Mouse (Mus musculus): ENCODE measurements around the gene Hspa5.
"Not testable (repeated sequence)": the region's sequence is repeated elsewhere in the genome, so short reads cannot be mapped to it uniquely, and the experiment has no call there.

Gene Hspa5

DNA sequence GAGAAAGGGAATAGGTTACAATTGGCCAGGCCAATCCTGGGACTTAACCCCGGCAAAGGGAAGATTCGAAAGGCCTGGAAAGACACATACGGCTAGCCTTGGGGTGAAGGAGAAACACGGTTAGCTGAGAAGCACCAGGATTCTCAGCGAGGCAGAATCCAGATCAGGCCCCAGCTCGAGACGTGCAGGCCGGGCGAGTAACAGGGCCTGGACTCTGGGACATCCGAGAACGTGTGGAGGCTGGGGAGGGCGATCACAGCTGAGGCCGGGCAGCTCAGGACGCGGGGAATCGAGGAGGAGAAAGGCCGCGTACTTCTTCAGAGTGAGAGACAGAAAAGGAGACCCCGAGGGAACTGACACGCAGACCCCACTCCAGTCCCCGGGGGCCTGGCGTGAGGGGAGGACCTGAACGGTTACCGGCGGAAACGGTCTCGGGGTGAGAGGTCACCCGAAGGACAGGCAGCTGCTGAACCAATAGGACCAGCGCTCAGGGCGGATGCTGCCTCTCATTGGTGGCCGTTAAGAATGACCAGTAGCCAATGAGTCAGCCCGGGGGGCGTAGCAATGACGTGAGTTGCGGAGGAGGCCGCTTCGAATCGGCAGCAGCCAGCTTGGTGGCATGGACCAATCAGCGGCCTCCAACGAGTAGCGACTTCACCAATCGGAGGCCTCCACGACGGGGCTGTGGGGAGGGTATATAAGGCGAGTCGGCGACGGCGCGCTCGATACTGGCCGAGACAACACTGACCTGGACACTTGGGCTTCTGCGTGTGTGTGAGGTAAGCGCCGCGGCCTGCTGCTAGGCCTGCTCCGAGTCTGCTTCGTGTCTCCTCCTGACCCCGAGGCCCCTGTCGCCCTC lies at the start of gene Hspa5:
TSS of gene Hspa5 (plus strand) at position 603 of the 859 bp plus-strand sequence.
- DNase-seq (ENCODE audit: low read depth, low spot score) = peak; percentile 100

- DNase-seq (ENCODE audit: low read depth, low spot score) = no peak
Observed at GRCm38 (mm10) chr2:34725269-34725668, 46.5 kb upstream of the Hspa5 start.

DNA sequence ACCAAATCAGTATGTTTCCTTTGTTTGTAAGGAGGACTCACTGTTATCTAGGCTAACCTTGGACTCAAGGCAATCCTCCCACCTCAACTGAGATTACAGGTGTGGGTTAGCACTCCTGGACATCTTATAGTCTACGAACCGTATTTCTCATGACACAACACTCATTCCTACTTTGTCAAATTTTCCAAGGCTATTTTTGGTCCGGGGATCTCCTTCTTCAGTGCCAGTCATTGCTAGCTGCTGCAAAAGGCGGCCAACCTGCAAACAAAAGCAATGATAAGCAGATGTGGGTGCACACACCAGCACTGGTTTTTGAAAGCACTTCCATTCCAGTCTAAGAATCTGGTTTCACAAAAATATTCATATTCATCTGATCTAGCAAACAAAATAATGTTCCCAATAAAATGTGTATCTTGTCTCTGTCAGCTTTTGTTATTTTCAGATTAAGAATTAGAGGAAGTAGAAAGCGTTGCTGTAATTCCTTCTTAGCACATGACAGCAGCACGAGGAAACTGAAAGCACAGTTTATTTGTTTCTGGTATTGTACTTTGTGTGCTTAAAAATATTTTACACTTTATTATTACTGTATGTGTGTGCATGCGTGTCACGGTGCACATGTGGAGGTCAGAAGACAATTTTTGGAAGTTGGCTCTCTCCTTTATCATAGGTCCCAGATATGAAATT lies 44.6 kb upstream of the Hspa5 start:
- no peak for DNase-seq (ENCODE audit: low read depth, low spot score)

GRCm38 (mm10) chr2:34736626-34737025 lies 35.1 kb upstream of the Hspa5 start:
- no peak for DNase-seq (ENCODE audit: low read depth, low spot score)

DNA sequence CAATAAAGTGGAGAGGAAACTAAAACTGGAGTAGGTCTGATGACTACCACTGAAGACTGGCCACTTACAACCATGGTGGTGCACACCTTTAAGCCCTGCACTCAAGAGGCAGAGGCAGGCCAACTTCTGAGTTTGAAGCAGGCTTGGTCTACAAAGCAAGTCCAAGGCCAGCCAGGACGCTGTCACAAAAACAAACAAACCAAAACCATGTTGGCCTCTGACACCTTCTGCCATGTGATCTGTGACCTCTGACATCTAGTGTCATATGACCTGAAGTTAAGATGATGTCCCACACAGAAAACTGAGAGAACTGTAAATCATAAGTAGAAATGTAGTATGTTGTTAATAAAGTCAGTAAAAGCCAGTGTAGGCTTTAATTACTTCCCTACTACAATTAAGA lies 33.9 kb upstream of the Hspa5 start:
- no peak for DNase-seq (ENCODE audit: low read depth, low spot score)

DNA sequence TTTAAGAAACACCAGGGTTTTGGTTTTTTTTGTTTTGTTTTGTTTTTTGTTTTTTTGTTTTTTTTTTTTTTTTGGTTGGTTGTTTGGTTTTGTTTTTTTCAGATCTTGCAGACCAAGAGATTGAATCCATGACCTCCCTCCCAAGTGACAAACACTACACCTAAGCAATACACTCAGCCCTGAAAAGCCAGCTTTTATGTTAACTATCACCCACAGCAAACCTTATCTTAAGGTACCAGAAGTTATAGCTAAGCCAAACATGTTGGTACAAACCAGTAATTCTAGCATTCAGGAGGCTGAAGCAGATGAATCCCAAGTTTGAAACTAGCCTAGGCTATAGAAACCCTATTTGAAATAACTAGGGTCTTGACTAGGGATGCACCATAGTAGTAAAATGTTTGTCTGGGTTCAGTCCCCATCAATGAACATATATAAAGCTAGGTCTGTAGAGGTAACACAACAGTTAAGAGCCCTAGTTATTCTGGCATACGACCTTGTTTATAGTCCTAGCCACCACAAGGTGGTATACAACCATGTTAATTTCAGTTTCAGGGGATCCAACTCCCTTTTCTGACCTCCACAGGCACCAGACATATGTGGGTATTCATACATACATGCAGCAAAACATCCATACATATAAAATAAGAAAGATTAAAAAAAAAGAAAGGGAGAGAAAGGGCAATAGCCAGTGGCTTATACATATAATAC lies 31.9 kb upstream of the Hspa5 start:
- DNase-seq (ENCODE audit: low read depth, low spot score) = no peak

- no peak for DNase-seq (ENCODE audit: low read depth, low spot score)
Observed at GRCm38 (mm10) chr2:34741390-34742159, 30.2 kb upstream of the Hspa5 start.

DNA sequence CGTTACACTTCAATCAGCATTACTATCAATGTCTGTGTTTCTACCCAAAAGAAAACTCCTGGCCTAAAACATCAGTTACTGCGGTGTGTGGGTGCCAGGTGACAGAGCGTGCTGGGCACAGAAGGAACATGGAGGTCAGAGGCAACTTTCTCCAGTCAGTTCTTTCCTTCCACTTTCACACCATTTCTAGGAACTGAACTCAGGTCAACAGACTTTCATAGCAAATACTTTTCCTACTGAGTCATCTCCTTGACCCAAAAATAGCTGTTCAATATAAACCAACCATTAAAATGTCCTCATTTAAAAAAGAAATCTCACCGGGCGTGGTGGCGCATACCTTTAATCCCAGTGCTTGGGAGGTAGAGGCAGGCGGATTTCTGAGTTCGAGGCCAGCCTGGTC lies 29.1 kb upstream of the Hspa5 start:
- no peak for DNase-seq (ENCODE audit: low read depth, low spot score)

GRCm38 (mm10) chr2:34744476-34744875 lies 27.3 kb upstream of the Hspa5 start:
- no peak for DNase-seq (ENCODE audit: low read depth, low spot score)

DNA sequence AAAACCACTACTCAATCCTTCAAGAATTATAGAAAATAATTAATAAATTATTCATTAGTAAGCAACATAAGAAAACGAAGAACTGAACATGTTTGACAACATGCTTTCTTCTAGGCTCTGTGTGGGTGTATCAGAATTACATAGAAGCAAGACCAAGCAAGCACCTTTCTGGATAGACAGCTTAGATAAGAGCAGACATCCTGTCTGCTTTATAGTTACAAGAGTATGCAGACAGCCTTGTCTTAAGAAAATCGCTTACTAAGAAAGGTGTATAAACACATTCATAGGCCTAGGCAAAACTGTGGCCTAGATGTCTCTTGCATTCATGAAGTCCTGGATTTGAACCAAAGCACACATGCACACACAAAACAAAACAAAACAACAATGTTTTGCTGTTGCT lies 26.1 kb upstream of the Hspa5 start:
- DNase-seq (ENCODE audit: low read depth, low spot score) = no peak

DNA sequence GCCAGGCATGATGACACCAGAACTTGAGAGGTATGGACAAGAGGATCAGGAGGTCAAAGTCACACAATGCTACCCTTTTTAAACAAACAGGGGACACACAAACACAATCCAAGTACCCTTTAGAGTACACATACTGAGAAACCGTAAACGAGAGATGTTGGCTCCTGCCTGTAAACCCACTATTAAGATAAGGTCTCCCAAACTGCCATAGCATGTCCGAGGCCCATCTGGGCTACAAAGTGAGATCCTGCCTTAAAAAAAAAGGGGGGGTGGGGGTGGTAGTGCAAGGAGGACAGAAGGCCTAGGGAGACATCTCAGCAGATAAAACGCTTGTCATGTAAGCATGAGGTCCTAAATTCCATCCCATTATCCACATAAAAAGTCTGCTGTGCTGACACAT lies 23.3 kb upstream of the Hspa5 start:
- DNase-seq (ENCODE audit: low read depth, low spot score) = no peak

- DNase-seq (ENCODE audit: low read depth, low spot score) = no peak
Observed at GRCm38 (mm10) chr2:34750245-34750644, 21.5 kb upstream of the Hspa5 start.

- DNase-seq (ENCODE audit: low read depth, low spot score) = peak; percentile 93
Observed at GRCm38 (mm10) chr2:34753811-34754550, 17.8 kb upstream of the Hspa5 start.

DNA sequence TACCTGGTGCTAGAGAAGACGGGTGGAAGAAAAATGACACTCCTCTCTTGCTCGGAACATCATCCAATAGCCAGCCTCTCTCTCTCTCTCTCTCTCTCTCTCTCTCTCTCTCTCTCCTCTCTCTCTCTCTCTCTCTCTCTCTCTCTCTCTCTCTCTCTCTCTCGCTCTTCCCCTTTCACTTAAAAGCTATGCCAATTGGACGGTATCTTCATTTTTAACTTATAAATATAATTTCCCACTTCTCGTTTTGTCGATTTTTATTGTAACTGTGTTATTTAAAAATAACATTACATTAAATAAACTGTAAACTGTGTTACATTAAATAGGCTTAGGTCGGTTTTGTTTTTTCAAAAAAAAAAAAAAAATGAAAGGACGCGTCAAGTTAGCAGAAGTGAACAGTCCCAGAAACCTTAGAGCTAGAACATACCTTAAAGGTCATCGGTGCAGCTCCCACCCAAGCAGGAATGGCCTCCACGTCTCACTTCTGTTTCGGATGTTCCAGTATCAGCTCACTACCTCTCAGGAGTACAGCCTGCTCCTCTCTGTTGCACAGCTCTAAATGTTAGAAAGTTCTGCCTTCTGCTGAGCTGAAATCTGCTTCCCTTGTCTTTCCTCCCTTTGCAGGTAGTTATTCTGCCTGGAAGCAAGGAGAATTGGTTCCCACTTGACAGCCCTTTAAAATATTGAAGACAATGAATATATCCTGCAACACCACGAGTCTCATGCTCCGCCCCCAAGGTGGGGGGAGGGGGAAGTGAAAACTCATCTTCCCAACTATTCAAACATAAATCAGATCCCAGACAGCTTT lies 17.0 kb upstream of the Hspa5 start, which contains the start of gene Gapvd1:
TSS of gene Gapvd1 (minus strand) at position 682 of the 808 bp plus-strand sequence.
- DNase-seq (ENCODE audit: low read depth, low spot score) = peak; percentile 68

- no peak for DNase-seq (ENCODE audit: low read depth, low spot score)
Observed at GRCm38 (mm10) chr2:34757341-34757740, 14.4 kb upstream of the Hspa5 start.

DNA sequence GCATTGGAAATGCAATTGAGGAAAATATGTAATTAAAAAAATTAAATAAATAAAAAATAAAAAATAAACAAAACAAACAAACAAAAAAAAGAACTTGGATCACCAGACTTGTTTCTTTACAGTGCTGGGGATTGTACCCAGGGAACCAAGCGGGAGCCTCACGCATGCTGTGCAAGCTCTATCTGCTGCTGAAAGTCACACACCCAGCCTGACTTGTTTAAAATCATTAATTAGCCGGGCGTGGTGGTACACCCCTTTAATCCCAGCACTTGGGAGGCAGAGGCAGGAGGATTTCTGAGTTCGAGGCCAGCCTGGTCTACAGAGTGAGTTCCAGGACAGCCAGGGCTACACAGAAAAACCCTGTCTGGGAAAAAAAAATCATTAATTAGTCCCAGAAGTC lies 10.5 kb upstream of the Hspa5 start:
- not testable (repeated sequence) for DNase-seq (ENCODE audit: low read depth, low spot score)

GRCm38 (mm10) chr2:34762174-34762573 lies 9.6 kb upstream of the Hspa5 start:
- DNase-seq (ENCODE audit: low read depth, low spot score) = no peak

GRCm38 (mm10) chr2:34762872-34763271 lies 8.9 kb upstream of the Hspa5 start:
- DNase-seq (ENCODE audit: low read depth, low spot score) = no peak

DNA sequence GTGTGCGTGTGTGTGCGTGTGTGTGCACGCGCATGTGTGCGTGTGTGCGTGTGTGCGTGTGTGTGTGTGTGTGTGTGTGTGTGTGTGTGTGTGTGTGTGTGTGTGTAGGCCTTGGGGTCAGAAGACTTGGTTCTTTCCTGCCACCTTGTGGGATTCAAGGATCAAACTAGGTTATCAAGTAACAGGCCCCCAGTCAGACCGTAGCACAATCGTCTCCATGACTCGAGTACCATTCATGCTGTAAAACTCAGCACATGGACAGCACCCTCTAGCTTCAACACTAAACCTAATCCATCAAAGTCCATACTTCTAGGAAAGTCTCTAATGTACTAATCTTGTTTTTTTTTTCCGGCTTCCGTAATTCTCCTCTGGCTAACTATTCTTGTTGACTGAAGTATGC lies 7.0 kb upstream of the Hspa5 start:
- DNase-seq (ENCODE audit: low read depth, low spot score) = no peak

DNA sequence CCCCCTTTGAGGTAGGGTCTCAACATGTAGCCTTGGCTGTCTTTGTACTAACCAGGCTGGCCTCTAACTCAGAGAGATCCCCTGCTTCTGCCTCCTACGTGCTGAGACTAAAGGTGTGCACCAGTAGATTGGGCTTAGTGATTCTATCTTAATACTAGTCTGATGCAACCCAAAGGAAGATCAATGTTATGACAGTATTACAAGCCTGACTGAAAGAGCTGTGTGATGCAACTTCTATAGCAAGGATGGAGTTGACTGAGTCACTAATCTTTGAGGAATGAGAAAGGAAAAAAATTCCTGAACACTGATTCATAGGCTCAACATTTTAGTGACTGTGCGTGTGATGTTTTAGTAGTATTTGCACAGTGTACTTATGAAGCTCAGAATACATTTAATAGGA lies 1.7 kb upstream of the Hspa5 start:
- DNase-seq (ENCODE audit: low read depth, low spot score) = no peak
